Mouse (Mus musculus): ENCODE results near the gene Gpr37l1. TPM values are rescaled to one million over a fixed set of nuclear protein-coding genes. Genes with fewer than 3 reads are reported as not detected.
A peak's percentile ranks its signal among the peaks of the same experiment; 100 is the strongest.

Gpr37l1 gene
- polyA plus RNA-seq, 1 experiment = 0.75 TPM

GRCm38 (mm10) chr1:135171984-135172383 is 4.5 kb upstream of the Gpr37l1 start:
- H3K4me1 ChIP-seq (ENCODE audit: control insufficient read depth, insufficient read depth, low read length) = peaks cover 14% of the 10 kb centered on the region; the same call in 1 of the 2 replicates
- H3K4me3 ChIP-seq (ENCODE audit: insufficient read depth, low read depth, low read length) = no peak overlapping the region
- TF ChIP-seq POLR2A (IDR thresholded peaks at IDR 0.05; ENCODE audit: low read depth, low read length) (no peak), CTCF (conservative IDR thresholded peaks at IDR 0.05; ENCODE audit: insufficient read depth, insufficient read length, low read depth, low read length) (peak; percentile 71)
- WGBS = 43% methylated on average over 6 of the region's 6 CpGs
- DNase-seq = peak; percentile 90
- no peak overlapping the region for H3K27ac ChIP-seq (ENCODE audit: insufficient read depth, low read depth, low read length)
- H3K36me3 ChIP-seq (ENCODE audit: control insufficient read depth, insufficient read depth, low read length) = no peaks in the 10 kb centered on the region
- H3K27me3 ChIP-seq (replicated peaks; ENCODE audit: control insufficient read depth, insufficient read depth, low read length) = no peaks in the 10 kb centered on the region

DNA sequence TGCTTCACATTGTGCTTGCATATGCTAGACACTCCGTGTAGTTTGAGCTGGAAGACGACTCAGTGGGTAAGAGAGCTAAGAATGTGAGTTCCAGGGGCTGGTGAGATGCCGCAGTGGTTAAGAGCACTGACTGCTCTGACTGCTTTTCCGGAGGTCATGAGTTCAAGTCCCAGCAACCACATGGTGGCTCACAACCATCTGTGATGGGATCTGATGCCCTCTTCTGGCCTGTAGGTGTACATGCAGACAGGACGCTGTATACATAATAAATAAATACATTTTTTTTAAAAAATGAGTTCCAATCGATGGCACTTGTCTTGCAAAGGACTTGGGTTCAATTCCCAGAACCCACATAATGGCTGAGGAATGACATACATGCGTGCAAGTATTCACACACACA is 3.7 kb upstream of the Gpr37l1 start:
- H3K36me3 ChIP-seq (ENCODE audit: control insufficient read depth, insufficient read depth, low read length) = no peaks in the 10 kb centered on the region
- H3K4me3 ChIP-seq (ENCODE audit: insufficient read depth, low read depth, low read length) = no peak overlapping the region
- no peak for DNase-seq
- TF ChIP-seq POLR2A (IDR thresholded peaks at IDR 0.05; ENCODE audit: low read depth, low read length) = no peak
- peak; percentile 37 for TF ChIP-seq CTCF (conservative IDR thresholded peaks at IDR 0.05; ENCODE audit: insufficient read depth, insufficient read length, low read depth, low read length)
- H3K27me3 ChIP-seq (replicated peaks; ENCODE audit: control insufficient read depth, insufficient read depth, low read length) = no peaks in the 10 kb centered on the region
- no peak overlapping the region for H3K27ac ChIP-seq (ENCODE audit: insufficient read depth, low read depth, low read length)
- 81% methylated on average over 7 of the region's 7 CpGs for whole genome bisulfite sequencing
- peaks cover 14% of the 10 kb centered on the region; the same call in 1 of the 2 replicates for H3K4me1 ChIP-seq (ENCODE audit: control insufficient read depth, insufficient read depth, low read length)

DNA sequence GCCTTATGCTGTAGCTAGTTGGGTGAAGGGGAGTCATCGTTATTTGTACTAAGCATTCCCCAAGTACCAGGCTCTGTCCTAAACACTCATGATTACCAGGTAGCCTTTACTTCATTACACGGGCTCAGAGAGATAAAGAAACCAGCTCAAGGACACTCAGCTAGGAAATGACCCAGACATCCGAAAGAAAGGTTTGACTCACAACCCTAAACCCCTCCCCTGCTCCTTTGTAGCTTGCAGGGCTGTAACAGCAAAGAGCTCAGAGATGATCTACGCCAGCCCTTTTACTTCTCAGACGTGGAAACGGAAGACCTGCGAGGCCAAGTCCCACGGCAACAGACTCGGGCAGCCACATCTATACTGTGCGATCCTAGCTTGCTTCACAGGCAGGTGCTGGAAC is 2.8 kb upstream of the Gpr37l1 start:
- Histone ChIP-seq H3K27me3 (replicated peaks; ENCODE audit: control insufficient read depth, insufficient read depth, low read length) (no peaks in the 10 kb centered on the region), H3K27ac (ENCODE audit: insufficient read depth, low read depth, low read length) (peak overlapping the region; percentile 43), H3K36me3 (ENCODE audit: control insufficient read depth, insufficient read depth, low read length) (no peaks in the 10 kb centered on the region), H3K4me1 (ENCODE audit: control insufficient read depth, insufficient read depth, low read length) (peaks cover 14% of the 10 kb centered on the region; the same call in 1 of the 2 replicates), H3K4me3 (ENCODE audit: insufficient read depth, low read depth, low read length) (no peak overlapping the region)
- TF ChIP-seq POLR2A (IDR thresholded peaks at IDR 0.05; ENCODE audit: low read depth, low read length) (no peak), CTCF (conservative IDR thresholded peaks at IDR 0.05; ENCODE audit: insufficient read depth, insufficient read length, low read depth, low read length) (no peak)
- DNase-seq = no peak
- WGBS = 61% methylated on average over 10 of the region's 10 CpGs

GRCm38 (mm10) chr1:135169556-135170224 is 2.2 kb upstream of the Gpr37l1 start:
- no peak; the same call in 1 of the 2 replicates for TF ChIP-seq CTCF (conservative IDR thresholded peaks at IDR 0.05; ENCODE audit: insufficient read depth, insufficient read length, low read depth, low read length)
- no peak for TF ChIP-seq POLR2A (IDR thresholded peaks at IDR 0.05; ENCODE audit: low read depth, low read length)
- Histone ChIP-seq H3K4me3 (ENCODE audit: insufficient read depth, low read depth, low read length) (no peak overlapping the region), H3K4me1 (ENCODE audit: control insufficient read depth, insufficient read depth, low read length) (peaks cover 14% of the 10 kb centered on the region; the same call in 1 of the 2 replicates), H3K27ac (ENCODE audit: insufficient read depth, low read depth, low read length) (peak overlapping the region; percentile 43), H3K36me3 (ENCODE audit: control insufficient read depth, insufficient read depth, low read length) (no peaks in the 10 kb centered on the region), H3K27me3 (replicated peaks; ENCODE audit: control insufficient read depth, insufficient read depth, low read length) (no peaks in the 10 kb centered on the region)
- peak; percentile 89 for DNase-seq
- WGBS = 18% methylated on average over 12 of the region's 12 CpGs

DNA sequence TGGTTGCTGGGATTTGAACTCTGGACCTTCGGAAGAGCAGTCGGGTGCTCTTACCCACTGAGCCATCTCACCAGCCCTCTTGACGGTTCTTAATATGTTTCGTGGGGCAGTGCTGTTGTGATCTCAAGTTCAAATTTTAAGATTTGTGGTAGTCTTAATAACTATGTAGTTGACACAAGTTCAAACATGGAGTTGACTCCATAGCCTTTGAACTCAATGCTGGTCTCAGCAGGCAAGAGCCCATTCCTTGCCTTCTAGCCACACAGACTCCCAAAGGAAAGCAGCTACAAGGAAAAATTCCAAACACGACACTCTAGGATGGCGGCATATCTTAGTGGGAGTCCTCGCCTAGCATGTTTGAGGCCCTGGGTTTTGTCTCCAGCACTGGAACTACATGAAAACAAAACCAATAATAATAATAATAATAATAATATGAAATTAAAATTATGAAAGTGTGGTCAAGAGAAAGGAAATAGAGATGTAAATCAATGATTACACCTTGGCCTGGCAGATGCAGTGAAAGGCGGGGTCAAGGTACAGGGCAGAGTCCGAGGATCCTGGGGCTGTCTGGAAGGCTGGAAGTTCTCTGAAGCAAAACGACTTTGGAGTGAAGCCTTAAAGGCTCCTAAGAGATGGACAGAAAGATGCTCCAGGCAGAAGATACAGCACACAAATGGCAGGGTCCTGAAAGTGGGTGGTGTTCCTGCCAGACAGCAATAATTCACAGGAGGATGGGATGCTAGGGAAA is 1.1 kb upstream of the Gpr37l1 start:
- Histone ChIP-seq H3K27me3 (replicated peaks; ENCODE audit: control insufficient read depth, insufficient read depth, low read length) (no peaks in the 10 kb centered on the region), H3K27ac (ENCODE audit: insufficient read depth, low read depth, low read length) (peak overlapping the region; percentile 82), H3K4me1 (ENCODE audit: control insufficient read depth, insufficient read depth, low read length) (peaks cover 14% of the 10 kb centered on the region; the same call in 1 of the 2 replicates), H3K4me3 (ENCODE audit: insufficient read depth, low read depth, low read length) (no peak overlapping the region), H3K36me3 (ENCODE audit: control insufficient read depth, insufficient read depth, low read length) (no peaks in the 10 kb centered on the region)
- DNase-seq = peak; percentile 92
- 66% methylated on average over 10 of the region's 10 CpGs for WGBS
- TF ChIP-seq POLR2A (IDR thresholded peaks at IDR 0.05; ENCODE audit: low read depth, low read length) (no peak), CTCF (conservative IDR thresholded peaks at IDR 0.05; ENCODE audit: insufficient read depth, insufficient read length, low read depth, low read length) (no peak)

DNA sequence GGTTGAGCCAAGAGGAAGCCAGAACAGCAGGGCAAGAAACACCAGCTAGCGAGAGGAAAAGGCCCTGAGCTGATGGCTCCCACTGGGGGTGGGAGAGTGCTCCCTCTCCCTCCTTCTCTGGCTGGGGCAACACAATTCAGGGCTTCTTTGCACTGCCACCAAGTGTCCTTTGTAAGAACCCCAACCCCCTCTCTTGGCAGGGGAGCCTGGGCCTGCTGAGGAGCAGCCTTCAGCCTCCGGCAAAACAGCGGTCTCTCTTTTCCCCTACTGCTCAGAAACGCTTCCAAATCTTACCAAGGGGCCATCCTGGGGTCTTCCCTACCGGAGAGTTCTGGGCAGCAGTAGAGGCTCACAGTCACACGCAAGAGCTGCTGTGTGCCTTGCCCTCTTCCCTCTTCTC is 4.8 kb downstream of the Gpr37l1 start:
- H3K27me3 ChIP-seq (replicated peaks; ENCODE audit: control insufficient read depth, insufficient read depth, low read length) = no peaks in the 10 kb centered on the region
- H3K4me1 ChIP-seq (ENCODE audit: control insufficient read depth, insufficient read depth, low read length) = no peaks in the 10 kb centered on the region
- TF ChIP-seq CTCF (conservative IDR thresholded peaks at IDR 0.05; ENCODE audit: insufficient read depth, insufficient read length, low read depth, low read length) = no peak
- no peak for TF ChIP-seq POLR2A (IDR thresholded peaks at IDR 0.05; ENCODE audit: low read depth, low read length)
- H3K36me3 ChIP-seq (ENCODE audit: control insufficient read depth, insufficient read depth, low read length) = no peaks in the 10 kb centered on the region
- no peak overlapping the region for H3K27ac ChIP-seq (ENCODE audit: insufficient read depth, low read depth, low read length)
- 85% methylated on average over 6 of the region's 6 CpGs for WGBS
- H3K4me3 ChIP-seq (ENCODE audit: insufficient read depth, low read depth, low read length) = no peak overlapping the region
- DNase-seq = no peak

DNA sequence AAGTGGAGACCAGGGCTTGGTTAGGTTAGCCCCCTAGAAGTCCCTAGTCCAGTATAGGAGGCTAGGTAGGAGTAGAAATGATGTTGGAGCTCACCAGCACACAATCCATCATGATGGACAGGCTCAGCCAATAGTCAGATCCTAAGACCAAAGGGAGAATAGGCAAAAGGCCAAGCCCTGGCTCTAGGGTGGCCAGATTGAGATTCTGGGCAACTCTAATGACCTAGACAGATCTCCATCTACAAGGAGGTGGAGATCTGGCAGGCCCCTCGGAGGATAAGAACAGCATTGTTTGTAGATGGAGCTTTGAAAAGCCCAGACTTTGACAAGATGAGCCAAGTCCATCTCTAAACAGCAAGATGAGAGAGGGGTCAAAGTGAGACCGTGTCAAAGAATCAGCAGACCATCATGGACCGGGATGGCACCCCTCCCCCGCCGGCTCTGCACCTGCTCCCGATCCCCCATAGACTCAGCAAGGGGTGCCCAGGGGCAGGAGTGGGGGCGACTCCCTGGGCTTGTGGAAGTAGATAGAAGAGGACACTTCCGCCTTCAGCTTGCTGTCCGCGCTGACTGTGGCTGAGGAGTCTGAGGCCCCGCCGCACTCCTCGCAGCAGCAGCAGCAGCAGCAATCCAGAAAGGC is 7.0 kb downstream of the Gpr37l1 start:
- Histone ChIP-seq H3K27me3 (replicated peaks; ENCODE audit: control insufficient read depth, insufficient read depth, low read length) (no peaks in the 10 kb centered on the region), H3K4me1 (ENCODE audit: control insufficient read depth, insufficient read depth, low read length) (no peaks in the 10 kb centered on the region), H3K27ac (ENCODE audit: insufficient read depth, low read depth, low read length) (no peak overlapping the region), H3K4me3 (ENCODE audit: insufficient read depth, low read depth, low read length) (no peak overlapping the region), H3K36me3 (ENCODE audit: control insufficient read depth, insufficient read depth, low read length) (0 out of 2 replicates have a peak, but pooled peaks cover 2% of the 10 kb centered on the region)
- TF ChIP-seq CTCF (conservative IDR thresholded peaks at IDR 0.05; ENCODE audit: insufficient read depth, insufficient read length, low read depth, low read length) = no peak
- TF ChIP-seq POLR2A (IDR thresholded peaks at IDR 0.05; ENCODE audit: low read depth, low read length) = no peak
- DNase-seq = no peak
- WGBS = 85% methylated on average over 13 of the region's 13 CpGs
